In the genomic region with DNA sequence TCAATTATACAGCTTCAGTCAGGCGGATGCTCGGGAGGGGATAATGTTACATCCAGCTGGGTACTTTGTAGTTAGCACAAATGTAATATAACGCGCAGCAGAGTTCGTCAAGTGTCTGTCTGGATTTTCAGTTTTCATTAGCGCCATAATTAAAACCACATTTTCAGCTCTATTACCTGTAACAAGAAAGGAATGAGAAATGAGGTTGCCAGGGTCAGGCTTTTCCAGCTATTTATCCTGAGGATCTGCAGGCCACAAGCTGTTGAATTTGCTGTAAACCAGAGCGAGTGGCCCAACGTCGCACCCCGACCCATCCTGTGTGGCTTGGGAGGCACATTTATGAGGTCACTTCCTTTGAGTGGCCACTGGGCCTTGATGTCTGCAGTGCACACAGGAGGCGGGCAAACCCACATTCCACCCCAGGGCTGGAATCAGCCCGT, we compare ENCODE assay signal across 17 mouse cellular contexts. TPM values are rescaled to one million over a fixed set of nuclear protein-coding genes. Genes with fewer than 3 reads are reported as not detected.
A peak's percentile ranks its signal among the peaks of the same experiment; 100 is the strongest.
DNase-seq lines count a peak whose midpoint lies in the region; ATAC-seq and TF ChIP-seq lines count a peak whose summit lies in the region.
"Had no signal": no experiment of that assay in that cellular context is flagged by ENCODE, and none has a peak within 500 bp of the region (broad histone marks: within the 10 kb centered on the region; RNA-seq: fewer than 3 reads in every experiment).

No protein-coding gene starts in this region.

- H3K4me2 ChIP-seq in kidney, embryonic 15.5 days, result no peak overlapping the region
- H3K4me2 ChIP-seq in limb, embryonic 12.5 days, result peak overlapping the region; percentile 20
- H3K4me2 ChIP-seq: heart, embryonic 15.5 days; hindbrain, embryonic 13.5 days; liver, embryonic 12.5 days; lung, embryonic 15.5 days had no signal

- no peak for DNase-seq in kidney, adult 2 months
- peak; percentile 43 for DNase-seq in brain, embryonic 14.5 days (ENCODE audit: low read depth)
- DNase-seq in embryo, embryonic 9.5 days (ENCODE audit: extremely low spot score), result peak; percentile 43
- DNase-seq in right cerebral cortex, postnatal 4 days, result no peak
- no peak for DNase-seq in left cerebral cortex, adult 18-20 months (ENCODE audit: low spot score in 2 of 2)
- DNase-seq: adrenal gland, adult 8-10 months; cerebellum, adult 18-20 months; heart, adult 11 months; kidney, adult 18-20 months had no signal

- no peak overlapping the region for H3K9ac ChIP-seq in kidney, embryonic 15.5 days
- no peak overlapping the region for H3K9ac ChIP-seq in limb, embryonic 12.5 days (replicated peaks)
- H3K9ac ChIP-seq: heart, embryonic 15.5 days; hindbrain, embryonic 13.5 days; liver, embryonic 12.5 days; lung, embryonic 15.5 days had no signal

- H3K4me3 ChIP-seq in kidney, embryonic 15.5 days (replicated peaks), result no peak overlapping the region
- H3K4me3 ChIP-seq in kidney, adult 2 months (ENCODE audit: insufficient read depth, low read depth, low read length), result no peak overlapping the region
- no peak overlapping the region for H3K4me3 ChIP-seq in limb, embryonic 12.5 days (replicated peaks)
- H3K4me3 ChIP-seq: heart, embryonic 15.5 days; hindbrain, embryonic 13.5 days; liver, embryonic 12.5 days; lung, embryonic 15.5 days had no signal

- no peak for TF ChIP-seq CTCF in kidney, adult 2 months (conservative IDR thresholded peaks at IDR 0.05; ENCODE audit: insufficient read depth, insufficient read length, low read depth, low read length)
- no peak for TF ChIP-seq CTCF in brain, embryonic 14.5 days (IDR thresholded peaks at IDR 0.05; ENCODE audit: borderline replicate concordance, extremely low read depth, insufficient read depth, insufficient read length)

- H3K9me3 ChIP-seq in kidney, embryonic 15.5 days (replicated peaks), result no peaks in the 10 kb centered on the region
- H3K9me3 ChIP-seq in limb, embryonic 12.5 days, result no peaks in the 10 kb centered on the region
- H3K9me3 ChIP-seq: G1E; heart, embryonic 15.5 days; hindbrain, embryonic 13.5 days; liver, embryonic 12.5 days; lung, embryonic 15.5 days had no signal

- no peak for TF ChIP-seq POLR2A in kidney, adult 2 months (IDR thresholded peaks at IDR 0.05; ENCODE audit: low read depth, low read length)
- no peak for TF ChIP-seq POLR2A in brain, embryonic 14.5 days (IDR thresholded peaks at IDR 0.05; ENCODE audit: borderline replicate concordance, extremely low read depth, insufficient read depth, insufficient read length, poor library complexity, severe bottlenecking)

- peaks cover 20% of the 10 kb centered on the region for H3K4me1 ChIP-seq in kidney, embryonic 15.5 days
- 0 out of 2 replicates have a peak, but pooled peaks cover under 1% of the 10 kb centered on the region for H3K4me1 ChIP-seq in kidney, adult 2 months (ENCODE audit: control insufficient read depth, insufficient read depth, low read length)
- H3K4me1 ChIP-seq in limb, embryonic 12.5 days (replicated peaks), result peaks cover 41% of the 10 kb centered on the region
- H3K4me1 ChIP-seq: heart, embryonic 15.5 days; hindbrain, embryonic 13.5 days; liver, embryonic 12.5 days had no signal

- peak; percentile 54; the same call in 1 of the 2 replicates for ATAC-seq in kidney, embryonic 15.5 days (replicated peaks; ENCODE audit: low FRiP score)
- peak; percentile 61 for ATAC-seq in limb, embryonic 12.5 days (ENCODE audit: insufficient number of reproducible peaks, insufficient read depth, low FRiP score, low TSS enrichment, low read depth)
- no peak for ATAC-seq in inflammation-experienced regulatory T-cells, adult 6 months
- ATAC-seq: liver, embryonic 12.5 days had no signal

- no peaks in the 10 kb centered on the region for H3K27me3 ChIP-seq in kidney, embryonic 15.5 days
- no peaks in the 10 kb centered on the region for H3K27me3 ChIP-seq in kidney, adult 2 months (replicated peaks; ENCODE audit: control insufficient read depth, insufficient read depth, low read length)
- H3K27me3 ChIP-seq in limb, embryonic 12.5 days, result peaks cover 28% of the 10 kb centered on the region
- H3K27me3 ChIP-seq: heart, embryonic 15.5 days; hindbrain, embryonic 13.5 days; liver, embryonic 12.5 days; lung, embryonic 15.5 days had no signal

- H3K27ac ChIP-seq in kidney, embryonic 15.5 days, result peak overlapping the region; percentile 37; the same call in 1 of the 2 replicates
- H3K27ac ChIP-seq in kidney, adult 2 months (ENCODE audit: insufficient read depth, low read depth, low read length), result no peak overlapping the region
- H3K27ac ChIP-seq in limb, embryonic 12.5 days, result peak overlapping the region; percentile 64
- H3K27ac ChIP-seq: heart, embryonic 15.5 days; hindbrain, embryonic 13.5 days; liver, embryonic 12.5 days; lung, embryonic 15.5 days had no signal

- no peaks in the 10 kb centered on the region for H3K36me3 ChIP-seq in kidney, embryonic 15.5 days
- H3K36me3 ChIP-seq in kidney, adult 2 months (ENCODE audit: control insufficient read depth, insufficient read depth, low read length), result no peaks in the 10 kb centered on the region
- H3K36me3 ChIP-seq in limb, embryonic 12.5 days, result no peaks in the 10 kb centered on the region
- H3K36me3 ChIP-seq: G1E; heart, embryonic 15.5 days; hindbrain, embryonic 13.5 days; liver, embryonic 12.5 days; lung, embryonic 15.5 days had no signal

- 24% methylated on average over 12 of the region's 12 CpGs for WGBS in kidney, embryonic 15.5 days
- WGBS in kidney, adult 2 months, result 48% methylated on average over 12 of the region's 12 CpGs
- WGBS in limb, embryonic 12.5 days, result 13% methylated on average over 12 of the region's 12 CpGs

RNA-seq across cellular contexts. Expression of a gene that starts 41.8 kb away (rescaled TPM):
- 48.0 and 51.1 TPM in 2 replicates for polyA plus RNA-seq in kidney, embryonic 15.5 days (2015; fragmentation: Nextera tagmentation; extraction: Ambion mirVana)
- 0.31 and 0.57 TPM in 2 replicates for polyA plus RNA-seq in kidney, adult 2 months (2012; rRNA removed)
- polyA plus RNA-seq in brain, embryonic 14.5 days (2012; rRNA removed), result 7.0 and 10.3 TPM in 2 replicates
- 46.4 and 47.6 TPM in 2 replicates for polyA plus RNA-seq in limb, embryonic 12.5 days (2016; fragmentation: Nextera tagmentation; extraction: Ambion mirVana)
- 10 to 100 TPM in 1 of 3 experiments, 1 to 10 TPM in 2; 5.0 to 73.4 (median 7.6) TPM for polyA plus RNA-seq in inflammation-experienced regulatory T-cells, adult 6 months (2017; shearing (Covaris generic))
- 1 to 10 TPM; 1.0 to 1.2 TPM for total RNA-seq in left cerebral cortex, adult 18-20 months (2021)

Comparison
In these comparisons a context has a peak if more than half of its experiments do, and no peak if none do; other contexts are left out.
1. DNase-seq: peak in brain, embryonic 14.5 days (single experiment) and embryo, embryonic 9.5 days (single experiment); none in kidney, adult 2 months (single experiment), right cerebral cortex, postnatal 4 days (single experiment) and left cerebral cortex, adult 18-20 months (0 of 2).